Mouse (Mus musculus): ENCODE results near the gene Vapa.

- no peak for TF ChIP-seq CTCF (IDR thresholded peaks at IDR 0.05; ENCODE audit: borderline replicate concordance, control insufficient read depth, extremely low read depth, insufficient read depth, low read length, poor library complexity)
- no peak for TF ChIP-seq POLR2A (IDR thresholded peaks at IDR 0.05; ENCODE audit: control insufficient read depth, extremely low read depth, insufficient read depth, low read length, poor library complexity)
These were observed 8.5 kb downstream of the Vapa start for GRCm38 (mm10) chr17:65604892-65605291.

All from thymus, adult 2 months (tissue).